Mouse (Mus musculus) spleen, adult 2 months (tissue): ENCODE measurements around the gene Anpep.

Experiments
- CTCF ChIP-seq: fragments of 200-500 bp; IDR thresholded peaks from 2 replicates; pipeline ENCODE4 v1.5.1; 2011; ENCODE audit warnings: mild to moderate bottlenecking, inconsistent platforms; ENCODE audit not compliant: insufficient read depth, insufficient read length, insufficient replicate concordance; ENCODE audit errors: extremely low read depth
- POLR2A ChIP-seq: fragments of 200-500 bp; IDR thresholded peaks from 2 replicates; pipeline ENCODE4 v1.6.1; 2011; ENCODE audit warnings: low read depth, low read length, inconsistent platforms

- TF ChIP-seq CTCF (no peak), POLR2A (no peak)
Observed at GRCm38 (mm10) chr7:79894790-79895189, 33.9 kb upstream of the Anpep start.
